Mouse (Mus musculus): Measurements from ENCODE around the gene Dnah17. TPM values are rescaled to one million over a fixed set of nuclear protein-coding genes. Genes with fewer than 3 reads are reported as not detected.

The Dnah17 gene
- polyA plus RNA-seq, 1 experiment from 2014 or later: 0.40 TPM

DNA sequence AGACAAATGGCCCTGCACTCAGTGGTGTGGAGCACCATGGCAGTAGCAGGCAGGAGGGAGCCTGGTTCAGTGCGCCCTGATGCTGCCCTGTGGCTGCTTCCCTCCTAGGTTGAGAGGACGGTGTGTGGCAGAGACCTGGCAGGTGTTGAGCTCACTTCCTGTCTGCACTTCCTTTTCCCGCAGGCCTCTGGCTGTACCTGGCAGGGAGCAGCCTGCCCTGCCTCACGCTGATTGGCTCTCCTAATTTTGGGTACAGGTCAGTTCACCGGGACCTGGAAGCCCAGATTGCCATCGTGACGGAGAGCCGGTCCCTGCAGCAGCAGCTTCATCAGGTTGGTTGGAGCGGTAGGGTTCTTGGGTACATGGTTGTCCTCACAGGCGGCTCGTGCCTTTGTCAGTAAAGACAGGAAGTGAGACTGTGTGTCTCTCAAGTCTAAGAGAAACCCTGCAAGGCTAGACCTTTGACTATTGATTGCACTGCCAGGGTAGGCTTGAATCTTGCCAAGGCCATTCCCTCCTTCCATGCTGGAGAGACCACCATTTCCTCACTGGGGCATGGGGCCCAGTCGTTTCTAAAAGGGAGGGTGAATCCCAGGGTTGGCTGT, 115.9 kb downstream of the Dnah17 start:
- peaks cover 14% of the 10 kb centered on the region for H3K36me3 ChIP-seq (ENCODE audit: control insufficient read depth, insufficient read depth)
- WGBS (ENCODE audit: insufficient replicate concordance): 69% methylated on average over 12 of the region's 12 CpGs
- H3K4me2 ChIP-seq (ENCODE audit: low read depth, low read length): no peak overlapping the region
- H3K4me1 ChIP-seq (ENCODE audit: control insufficient read depth, low read depth, low read length): peaks cover 8% of the 10 kb centered on the region
- no peak overlapping the region for H3K9ac ChIP-seq (ENCODE audit: low read depth, low read length)
- no peak overlapping the region for H3K4me3 ChIP-seq (ENCODE audit: low read depth, low read length)
- no peak overlapping the region for H3K27ac ChIP-seq (ENCODE audit: low read length)
- no peak for ATAC-seq (ENCODE audit: low read depth)
- H3K27me3 ChIP-seq (ENCODE audit: control insufficient read depth, insufficient read depth, low read depth, low read length): no peaks in the 10 kb centered on the region
- no peaks in the 10 kb centered on the region for H3K9me3 ChIP-seq (replicated peaks; ENCODE audit: control insufficient read depth, low read length)

DNA sequence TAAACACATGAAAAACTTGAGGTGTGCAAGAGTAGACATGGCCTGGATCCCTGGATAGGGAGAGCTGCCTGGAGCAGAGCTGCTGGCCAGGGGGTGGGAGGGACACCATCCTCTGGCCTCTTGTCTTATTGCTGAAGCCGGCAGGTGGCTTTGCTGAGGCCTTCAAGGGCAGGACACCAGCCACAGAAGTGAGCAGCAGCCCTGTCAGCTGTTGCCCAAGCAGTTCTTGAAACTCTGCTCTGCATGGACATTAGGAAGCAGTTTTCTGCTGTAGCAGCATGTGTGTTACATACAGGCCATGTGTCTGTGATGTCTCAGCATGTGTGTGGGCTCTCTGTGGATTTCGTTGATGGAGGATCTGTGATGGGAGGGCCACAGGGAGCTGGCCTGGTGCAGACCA, 117.1 kb downstream of the Dnah17 start:
- Histone ChIP-seq H3K4me3 (ENCODE audit: low read depth, low read length) (no peak overlapping the region), H3K36me3 (ENCODE audit: control insufficient read depth, insufficient read depth) (peaks cover 12% of the 10 kb centered on the region), H3K9ac (ENCODE audit: low read depth, low read length) (no peak overlapping the region), H3K9me3 (replicated peaks; ENCODE audit: control insufficient read depth, low read length) (no peaks in the 10 kb centered on the region), H3K27me3 (ENCODE audit: control insufficient read depth, insufficient read depth, low read depth, low read length) (no peaks in the 10 kb centered on the region), H3K27ac (ENCODE audit: low read length) (no peak overlapping the region), H3K4me1 (ENCODE audit: control insufficient read depth, low read depth, low read length) (peaks cover 15% of the 10 kb centered on the region), H3K4me2 (ENCODE audit: low read depth, low read length) (no peak overlapping the region)
- no peak for ATAC-seq (ENCODE audit: low read depth)
- 63% methylated on average over 2 of the region's 2 CpGs for WGBS (ENCODE audit: insufficient replicate concordance)

DNA sequence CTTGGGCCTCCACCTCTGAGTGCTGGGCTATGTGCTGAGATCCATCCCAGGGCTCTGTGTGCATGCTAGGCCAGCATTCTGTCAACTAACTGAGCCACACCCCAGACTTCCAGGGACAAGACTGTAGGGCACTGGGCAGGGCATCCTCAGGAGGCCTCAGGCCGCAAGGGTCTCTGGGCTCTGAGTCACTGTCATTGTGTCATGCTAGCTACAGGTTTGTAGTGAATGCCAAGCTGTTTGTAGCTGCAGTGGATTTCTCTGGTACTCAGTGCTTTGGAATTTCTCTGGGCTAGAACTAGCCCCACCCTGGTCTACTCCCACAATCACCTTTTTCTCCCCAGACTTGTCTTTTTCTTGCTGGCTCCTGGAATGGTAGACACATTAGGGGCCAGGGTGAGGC, 117.8 kb downstream of the Dnah17 start:
- no peak overlapping the region for H3K27ac ChIP-seq (ENCODE audit: low read length)
- no peak overlapping the region for H3K9ac ChIP-seq (ENCODE audit: low read depth, low read length)
- peaks cover 4% of the 10 kb centered on the region for H3K36me3 ChIP-seq (ENCODE audit: control insufficient read depth, insufficient read depth)
- no peak for ATAC-seq (ENCODE audit: low read depth)
- H3K4me3 ChIP-seq (ENCODE audit: low read depth, low read length): no peak overlapping the region
- H3K4me1 ChIP-seq (ENCODE audit: control insufficient read depth, low read depth, low read length): peaks cover 22% of the 10 kb centered on the region
- WGBS (ENCODE audit: insufficient replicate concordance): 81% methylated on average over 1 of the region's 1 CpGs
- H3K9me3 ChIP-seq (replicated peaks; ENCODE audit: control insufficient read depth, low read length): no peaks in the 10 kb centered on the region
- no peaks in the 10 kb centered on the region for H3K27me3 ChIP-seq (ENCODE audit: control insufficient read depth, insufficient read depth, low read depth, low read length)
- H3K4me2 ChIP-seq (ENCODE audit: low read depth, low read length): no peak overlapping the region

DNA sequence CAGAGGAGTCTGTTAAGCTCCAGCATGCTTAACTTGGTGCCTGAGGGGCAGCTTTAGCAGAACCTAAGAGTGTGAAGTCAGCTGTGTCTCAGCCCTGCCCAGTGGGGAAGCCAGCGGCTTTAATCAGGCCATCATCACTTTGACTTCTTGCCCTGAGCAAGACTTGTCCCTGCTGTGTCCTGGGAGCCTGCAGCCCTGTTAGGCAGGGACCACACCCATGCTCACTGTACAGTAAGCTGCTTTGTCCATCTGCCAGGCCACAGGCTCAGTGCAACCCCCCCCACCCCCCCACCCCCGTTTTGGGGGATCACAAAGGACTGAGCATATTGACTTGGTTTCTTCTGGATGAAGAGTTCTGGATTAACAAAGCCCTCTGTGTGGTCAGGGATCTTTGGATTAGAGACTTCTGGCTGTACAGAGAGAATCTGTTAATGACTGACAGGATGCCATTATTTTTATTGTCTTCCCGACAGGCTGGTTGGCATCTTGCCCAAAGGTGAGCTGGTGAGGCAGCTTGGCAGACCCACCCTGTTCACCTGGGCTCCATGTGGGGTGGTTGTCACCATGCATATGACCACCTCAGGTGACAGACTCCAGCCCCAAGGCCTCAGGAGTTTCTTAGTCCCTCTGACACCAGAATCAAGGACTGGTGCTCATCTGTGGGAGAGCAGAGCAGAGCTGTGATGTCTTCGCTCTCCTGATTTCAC, 120.4 kb downstream of the Dnah17 start:
- H3K27ac ChIP-seq (ENCODE audit: low read length): no peak overlapping the region
- no peak overlapping the region for H3K4me3 ChIP-seq (ENCODE audit: low read depth, low read length)
- H3K9me3 ChIP-seq (replicated peaks; ENCODE audit: control insufficient read depth, low read length): no peaks in the 10 kb centered on the region
- H3K36me3 ChIP-seq (ENCODE audit: control insufficient read depth, insufficient read depth): peaks cover 11% of the 10 kb centered on the region
- H3K27me3 ChIP-seq (ENCODE audit: control insufficient read depth, insufficient read depth, low read depth, low read length): no peaks in the 10 kb centered on the region
- H3K9ac ChIP-seq (ENCODE audit: low read depth, low read length): no peak overlapping the region
- no peak overlapping the region for H3K4me2 ChIP-seq (ENCODE audit: low read depth, low read length)
- H3K4me1 ChIP-seq (ENCODE audit: control insufficient read depth, low read depth, low read length): peaks cover 26% of the 10 kb centered on the region
- no peak for ATAC-seq (ENCODE audit: low read depth)
- WGBS (ENCODE audit: insufficient replicate concordance): 65% methylated on average over 4 of the region's 4 CpGs

DNA sequence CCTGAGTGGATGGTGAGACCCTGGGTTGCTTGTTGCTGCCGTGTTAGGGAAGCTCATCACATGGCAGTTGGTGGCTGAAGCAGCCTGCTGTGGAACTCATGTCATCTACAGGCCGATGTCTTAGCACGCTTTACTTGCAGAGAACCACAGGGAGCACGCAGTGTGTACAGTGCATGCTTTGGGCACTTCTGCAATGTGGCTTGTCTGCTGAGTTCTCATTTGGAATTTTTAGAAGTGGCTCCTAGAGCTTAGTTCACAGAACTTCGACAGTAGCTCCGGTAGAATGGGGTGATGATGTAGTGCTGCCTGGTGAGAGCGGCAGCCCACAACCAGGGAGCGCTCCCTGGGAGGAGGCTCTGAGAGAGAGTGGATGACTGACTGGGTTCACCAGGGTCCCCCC, 121.6 kb downstream of the Dnah17 start:
- 81% methylated on average over 8 of the region's 8 CpGs for WGBS (ENCODE audit: insufficient replicate concordance)
- no peak overlapping the region; the same call in 1 of the 2 replicates for H3K27ac ChIP-seq (ENCODE audit: low read length)
- no peaks in the 10 kb centered on the region for H3K27me3 ChIP-seq (ENCODE audit: control insufficient read depth, insufficient read depth, low read depth, low read length)
- 0 out of 2 replicates have a peak overlapping the region, but pooled peaks have one; percentile 4 for H3K9ac ChIP-seq (ENCODE audit: low read depth, low read length)
- H3K9me3 ChIP-seq (replicated peaks; ENCODE audit: control insufficient read depth, low read length): no peaks in the 10 kb centered on the region
- H3K4me1 ChIP-seq (ENCODE audit: control insufficient read depth, low read depth, low read length): peaks cover 23% of the 10 kb centered on the region
- H3K36me3 ChIP-seq (ENCODE audit: control insufficient read depth, insufficient read depth): peaks cover 17% of the 10 kb centered on the region
- no peak overlapping the region for H3K4me3 ChIP-seq (ENCODE audit: low read depth, low read length)
- ATAC-seq (ENCODE audit: low read depth): no peak
- H3K4me2 ChIP-seq (ENCODE audit: low read depth, low read length): no peak overlapping the region

DNA sequence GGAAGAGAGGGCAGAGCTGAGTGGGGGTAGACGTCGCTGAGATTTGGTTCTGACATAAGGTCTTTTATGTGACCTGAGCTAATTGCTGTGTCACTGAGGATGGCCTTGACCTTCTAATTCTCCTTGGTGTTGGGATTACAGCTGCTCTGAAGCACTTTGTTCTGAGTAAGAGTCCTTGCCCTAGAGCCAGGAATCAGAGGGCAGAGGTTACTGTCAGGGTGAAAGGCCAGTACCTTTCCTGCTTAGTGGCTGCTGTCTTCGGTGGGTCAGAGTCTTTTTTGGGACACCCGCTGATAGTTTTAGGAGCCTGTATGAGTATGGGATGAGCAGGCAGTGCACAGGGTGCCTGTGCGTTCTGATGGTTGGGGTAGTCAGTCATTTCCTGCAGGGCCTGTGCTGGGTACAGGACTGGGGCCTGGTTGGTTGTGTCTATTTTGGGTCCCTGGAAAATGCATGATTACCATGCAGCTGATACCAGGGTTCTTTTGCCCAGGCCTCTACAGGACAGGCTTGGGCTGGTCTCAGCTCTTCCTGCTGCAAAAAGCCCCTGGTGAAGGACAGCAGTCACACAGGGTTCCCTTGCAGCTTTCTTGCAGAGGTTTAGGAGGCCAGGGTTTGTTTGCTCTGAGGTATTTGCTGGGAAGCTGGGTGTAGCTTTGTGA, 122.2 kb downstream of the Dnah17 start:
- Histone ChIP-seq H3K9ac (ENCODE audit: low read depth, low read length) (0 out of 2 replicates have a peak overlapping the region, but pooled peaks have one; percentile 4), H3K4me2 (ENCODE audit: low read depth, low read length) (no peak overlapping the region), H3K27ac (ENCODE audit: low read length) (peak overlapping the region; percentile 21; the same call in 1 of the 2 replicates), H3K4me1 (ENCODE audit: control insufficient read depth, low read depth, low read length) (peaks cover 23% of the 10 kb centered on the region), H3K4me3 (ENCODE audit: low read depth, low read length) (no peak overlapping the region), H3K36me3 (ENCODE audit: control insufficient read depth, insufficient read depth) (peaks cover 23% of the 10 kb centered on the region), H3K27me3 (ENCODE audit: control insufficient read depth, insufficient read depth, low read depth, low read length) (no peaks in the 10 kb centered on the region), H3K9me3 (replicated peaks; ENCODE audit: control insufficient read depth, low read length) (no peaks in the 10 kb centered on the region)
- WGBS (ENCODE audit: insufficient replicate concordance): 53% methylated on average over 5 of the region's 5 CpGs
- no peak for ATAC-seq (ENCODE audit: low read depth)

DNA sequence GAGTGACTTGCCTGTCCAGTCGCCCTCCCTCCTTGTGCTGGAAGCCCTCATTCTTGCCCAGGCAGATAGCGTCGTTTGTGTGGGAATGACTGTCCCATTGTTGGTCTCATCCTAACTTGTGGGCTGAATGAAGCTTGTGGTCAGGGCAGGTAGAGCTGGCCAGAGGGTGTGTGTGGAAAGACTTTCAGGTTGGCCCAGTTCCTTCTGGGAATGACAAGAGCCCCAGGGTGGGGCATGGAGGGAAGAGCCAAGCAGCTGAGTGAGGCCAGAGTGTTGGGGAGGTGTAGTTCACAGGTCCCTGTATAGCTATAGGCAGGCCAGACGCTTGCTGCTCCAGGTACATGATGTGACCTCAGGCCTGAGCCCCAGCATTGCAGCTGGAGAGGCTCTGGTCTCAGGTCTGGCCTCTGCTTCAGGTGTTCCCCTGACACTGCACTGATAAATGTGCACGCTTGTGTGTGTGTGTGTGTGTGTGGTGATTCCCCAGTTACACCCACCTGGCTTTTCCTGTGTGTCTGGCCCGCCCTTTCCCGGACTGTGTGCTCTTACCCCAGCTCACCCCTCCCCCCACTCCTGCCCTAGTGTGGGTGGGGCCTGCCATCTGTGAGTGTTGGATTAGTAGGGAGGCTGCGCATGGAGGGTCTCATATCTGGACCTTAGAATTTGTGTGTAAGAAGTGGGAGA, 122.8 kb downstream of the Dnah17 start:
- Histone ChIP-seq H3K9me3 (replicated peaks; ENCODE audit: control insufficient read depth, low read length) (no peaks in the 10 kb centered on the region), H3K36me3 (ENCODE audit: control insufficient read depth, insufficient read depth) (peaks cover 28% of the 10 kb centered on the region), H3K27ac (ENCODE audit: low read length) (no peak overlapping the region), H3K27me3 (ENCODE audit: control insufficient read depth, insufficient read depth, low read depth, low read length) (no peaks in the 10 kb centered on the region), H3K4me2 (ENCODE audit: low read depth, low read length) (no peak overlapping the region), H3K4me1 (ENCODE audit: control insufficient read depth, low read depth, low read length) (peaks cover 23% of the 10 kb centered on the region), H3K4me3 (ENCODE audit: low read depth, low read length) (no peak overlapping the region), H3K9ac (ENCODE audit: low read depth, low read length) (no peak overlapping the region)
- ATAC-seq (ENCODE audit: low read depth): peak; percentile 71
- 43% methylated on average over 8 of the region's 8 CpGs for WGBS (ENCODE audit: insufficient replicate concordance)

DNA sequence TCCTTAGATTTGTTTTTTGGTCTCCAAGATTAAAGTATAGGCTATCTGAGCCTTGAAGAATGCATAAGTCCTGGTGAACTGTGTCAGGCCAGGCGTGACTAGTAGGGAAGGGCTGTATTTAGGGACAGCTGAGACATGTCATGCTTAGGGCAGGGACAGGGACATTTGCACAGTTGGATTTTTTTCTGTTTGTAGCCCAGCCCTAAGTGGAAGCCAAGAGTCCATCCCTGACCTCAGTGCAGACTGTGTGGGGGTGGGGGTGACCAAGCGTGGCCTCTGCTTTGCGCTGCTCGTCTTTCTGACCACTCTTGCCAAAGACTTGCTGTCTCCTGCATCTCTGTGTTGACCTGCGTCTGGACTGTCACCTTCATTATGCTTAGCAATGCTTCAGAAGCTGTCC, 126.2 kb downstream of the Dnah17 start:
- no peaks in the 10 kb centered on the region for H3K27me3 ChIP-seq (ENCODE audit: control insufficient read depth, insufficient read depth, low read depth, low read length)
- no peak overlapping the region for H3K4me3 ChIP-seq (ENCODE audit: low read depth, low read length)
- H3K36me3 ChIP-seq (ENCODE audit: control insufficient read depth, insufficient read depth): peaks cover 39% of the 10 kb centered on the region
- no peak overlapping the region for H3K27ac ChIP-seq (ENCODE audit: low read length)
- no peak overlapping the region for H3K9ac ChIP-seq (ENCODE audit: low read depth, low read length)
- WGBS (ENCODE audit: insufficient replicate concordance): 70% methylated on average over 5 of the region's 5 CpGs
- H3K9me3 ChIP-seq (replicated peaks; ENCODE audit: control insufficient read depth, low read length): no peaks in the 10 kb centered on the region
- ATAC-seq (ENCODE audit: low read depth): no peak
- H3K4me2 ChIP-seq (ENCODE audit: low read depth, low read length): no peak overlapping the region
- H3K4me1 ChIP-seq (ENCODE audit: control insufficient read depth, low read depth, low read length): peaks cover 49% of the 10 kb centered on the region

Data from liver, embryonic 16.5 days (tissue).